Mouse (Mus musculus) gastrocnemius, postnatal 36 days (tissue): ENCODE results near the gene D10Wsu102e. TPM values are rescaled to one million over a fixed set of nuclear protein-coding genes. Genes with fewer than 3 reads are reported as not detected.

Experiments used
- DNase-seq, 2 experiments: peaks; one replicate each; pipeline ENCODE4 v3.0.0; 2022
- intact Hi-C: fragments of 180-260 bp; cut with DNase I; formaldehyde crosslinking; loops from one replicate; pipeline ENCODE4 v1.15.1; 2025
- long read RNA-seq, 2 experiments: library from polyadenylated mRNA; stranded (forward); transcript quantifications; one replicate each; pipeline ENCODE4 v2.0.0; 2021
- total RNA-seq, 2 experiments: library from RNA; stranded (reverse); gene quantifications; 2 replicates each; pipeline ENCODE4 v1.2.3; 2021

Gene D10Wsu102e
- total RNA-seq: under 1 TPM; 0.54 to 0.66 TPM
- long read RNA-seq, experiment 1, full-length matches to known transcripts: 1 of 1 reads
- long read RNA-seq, experiment 1, partial matches to known transcripts: 0 of 1 reads
- long read RNA-seq, experiment 1, other reads (novel, unspliced or antisense): 0 of 1 reads
- long read RNA-seq, experiment 2, full-length matches to known transcripts: 1 of 1 reads
- long read RNA-seq, experiment 2, partial matches to known transcripts: 0 of 1 reads
- long read RNA-seq, experiment 2, other reads (novel, unspliced or antisense): 0 of 1 reads

DNA sequence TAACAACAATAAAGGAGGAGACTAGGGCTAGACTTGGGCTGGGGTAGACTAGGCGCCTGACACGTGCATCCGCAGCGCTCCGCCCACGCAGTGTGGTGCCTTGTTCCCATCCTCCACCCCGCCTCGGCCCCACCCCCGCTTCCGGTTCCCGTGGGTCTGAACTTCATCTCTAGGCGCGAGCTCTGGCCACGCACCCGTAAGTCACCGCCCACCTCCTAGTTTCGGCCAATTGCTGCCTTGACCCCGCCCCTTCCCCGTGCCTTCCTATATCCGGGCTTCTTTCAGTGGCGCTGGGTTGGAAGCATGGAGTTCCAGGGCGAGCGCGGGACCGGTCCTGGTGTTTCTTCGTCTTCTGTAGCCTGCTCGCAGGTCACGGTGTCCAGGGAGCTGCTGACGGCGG lies at the start of gene D10Wsu102e:
TSS of gene D10Wsu102e (plus strand) at position 266 of the 400 bp plus-strand sequence.
- intact Hi-C loops: no loop called here
- peak; percentile 94 to 97 for DNase-seq

DNA sequence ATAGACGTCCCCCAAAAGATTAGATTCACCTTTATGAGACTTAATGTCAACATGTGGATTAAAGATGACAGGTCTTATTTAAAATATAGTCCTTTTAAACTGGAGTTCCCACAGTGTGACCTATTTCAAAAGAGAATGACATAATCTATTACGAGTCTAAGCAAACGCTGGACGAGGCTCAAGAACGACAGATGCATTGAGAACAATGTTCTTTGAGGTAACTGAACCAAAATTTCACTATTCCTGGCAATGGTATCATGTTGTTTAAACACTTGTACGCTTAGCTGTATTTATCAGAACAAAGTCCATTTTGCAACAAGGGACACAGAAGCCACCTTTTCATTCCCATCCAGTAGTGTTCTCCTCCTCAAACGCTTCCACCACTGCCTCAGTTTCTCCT lies 49.7 kb upstream of the D10Wsu102e start:
- intact Hi-C loops: no loop called here
- no peak for DNase-seq

DNA sequence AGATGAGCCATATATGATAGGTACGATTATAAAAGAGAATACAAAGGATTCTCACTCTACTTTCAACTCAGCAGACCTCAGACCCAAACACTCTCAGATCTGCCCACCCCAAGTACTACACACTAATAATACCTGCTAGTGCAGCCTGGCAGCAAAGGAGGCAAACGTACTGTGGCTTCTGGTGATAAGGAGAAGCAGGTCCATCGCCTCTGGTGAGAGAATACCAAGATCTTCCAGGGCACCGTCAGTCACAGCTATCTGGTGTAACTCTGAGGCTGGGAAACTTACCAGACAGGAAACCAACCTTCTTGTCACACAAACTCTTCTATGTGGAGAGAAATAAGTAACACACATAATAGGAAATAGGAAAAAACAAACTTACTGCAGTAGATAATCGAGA lies 47.0 kb upstream of the D10Wsu102e start:
- intact Hi-C loops: no loop called here
- DNase-seq: no peak

DNA sequence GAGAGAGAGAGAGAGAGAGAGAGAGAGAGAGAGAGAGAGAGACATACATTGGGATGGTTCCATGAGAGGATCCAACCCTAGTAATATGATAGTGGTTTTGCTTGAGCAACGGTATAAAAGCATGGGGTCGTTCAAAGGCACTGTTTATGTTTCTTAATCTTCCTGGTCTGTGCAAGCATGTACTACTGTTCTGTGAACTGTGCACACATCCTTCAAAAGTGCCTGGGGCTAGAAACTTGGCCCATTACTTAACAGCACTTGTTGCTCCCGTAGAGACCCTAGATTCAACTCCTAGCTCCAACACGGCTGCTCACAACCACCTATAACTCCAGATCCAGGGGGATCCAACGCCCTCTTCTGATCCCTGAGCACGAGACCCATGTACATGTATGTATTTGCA lies 39.6 kb upstream of the D10Wsu102e start:
- DNase-seq: no peak
- intact Hi-C loops: no loop called here

DNA sequence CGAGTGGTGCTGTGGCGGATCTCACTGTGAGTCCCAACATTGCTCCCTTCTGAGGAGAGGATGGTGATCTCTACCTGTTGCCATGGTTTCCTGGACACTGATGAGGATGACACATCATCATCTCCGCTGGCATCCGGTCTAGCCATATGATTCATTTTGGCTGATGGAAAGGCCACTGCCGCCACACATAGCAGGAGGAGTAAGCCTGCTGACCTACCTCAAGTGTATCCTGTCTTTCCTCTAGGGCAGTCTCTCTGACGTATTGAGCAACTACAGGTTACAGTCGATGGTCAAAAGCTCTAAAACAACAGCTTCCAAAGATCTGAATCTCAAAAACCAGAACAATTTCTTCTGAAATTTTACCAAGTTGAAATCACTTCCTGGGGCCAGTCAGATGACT lies 39.2 kb upstream of the D10Wsu102e start:
- intact Hi-C loops: no loop called here
- DNase-seq: no peak

DNA sequence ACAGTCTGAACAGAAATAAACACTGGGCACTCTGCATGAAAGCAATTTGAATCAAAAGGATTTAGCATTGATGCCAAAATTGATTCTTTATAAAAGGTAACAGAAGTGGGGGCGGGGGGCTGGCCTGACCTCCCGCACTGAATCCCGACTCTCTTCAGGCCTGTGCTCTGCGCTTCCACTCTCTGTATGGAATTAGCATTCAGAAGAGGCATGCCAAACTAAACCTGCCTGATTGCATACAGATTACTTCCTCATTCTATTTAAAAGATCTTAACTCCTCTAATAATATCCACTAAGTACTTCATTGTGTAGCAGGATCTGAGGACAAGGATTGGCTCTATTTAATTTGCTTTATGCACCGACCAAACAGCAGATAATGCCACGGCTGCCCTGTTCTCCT lies 38.5 kb upstream of the D10Wsu102e start:
- no peak for DNase-seq
- intact Hi-C loops: no loop called here

DNA sequence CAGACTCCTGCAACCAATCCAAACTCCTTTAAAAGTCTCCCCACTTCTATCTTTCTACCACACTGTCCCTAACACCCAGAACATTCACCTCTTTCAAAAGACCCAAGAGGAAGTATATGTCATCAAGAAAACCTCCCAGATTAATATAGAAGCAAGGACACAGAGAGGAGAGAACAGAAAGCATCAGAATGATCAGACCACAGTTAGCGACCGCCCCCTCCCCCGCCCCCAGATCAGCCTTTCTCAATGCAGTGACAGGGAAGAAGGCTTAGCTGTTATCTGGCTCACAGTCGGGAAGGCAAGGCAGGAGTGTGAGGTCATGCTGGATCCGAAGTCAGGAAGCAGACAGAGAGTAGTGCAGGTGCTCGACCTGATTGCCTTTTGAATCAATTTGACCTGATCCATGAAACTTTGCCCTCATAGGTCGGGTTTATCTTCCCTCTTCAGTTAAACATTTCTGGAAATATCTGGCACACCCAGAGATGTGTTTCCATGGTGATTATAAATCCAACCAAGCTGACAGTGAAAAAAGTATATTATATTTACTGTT lies 37.4 kb upstream of the D10Wsu102e start:
- DNase-seq: no peak
- intact Hi-C loops: no loop called here

DNA sequence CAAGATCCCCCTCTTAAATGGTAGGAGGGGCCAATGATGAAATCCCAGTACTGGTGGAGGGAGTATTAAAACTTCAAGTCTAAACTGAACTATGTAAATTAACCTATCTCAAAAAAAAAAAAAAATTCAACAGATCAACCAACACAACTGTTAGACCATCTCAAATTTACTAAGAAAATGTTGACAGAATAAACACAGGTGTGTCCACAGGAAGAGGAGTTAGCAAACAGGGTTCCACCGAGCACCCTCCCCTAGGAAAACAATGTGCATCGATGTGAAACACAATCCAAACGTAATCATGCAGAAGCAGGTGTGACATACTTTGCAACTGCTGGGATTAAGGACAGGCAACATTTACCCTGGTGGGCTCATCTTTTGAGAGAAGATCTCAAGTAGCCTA lies 35.1 kb upstream of the D10Wsu102e start:
- intact Hi-C loops: no loop called here

DNA sequence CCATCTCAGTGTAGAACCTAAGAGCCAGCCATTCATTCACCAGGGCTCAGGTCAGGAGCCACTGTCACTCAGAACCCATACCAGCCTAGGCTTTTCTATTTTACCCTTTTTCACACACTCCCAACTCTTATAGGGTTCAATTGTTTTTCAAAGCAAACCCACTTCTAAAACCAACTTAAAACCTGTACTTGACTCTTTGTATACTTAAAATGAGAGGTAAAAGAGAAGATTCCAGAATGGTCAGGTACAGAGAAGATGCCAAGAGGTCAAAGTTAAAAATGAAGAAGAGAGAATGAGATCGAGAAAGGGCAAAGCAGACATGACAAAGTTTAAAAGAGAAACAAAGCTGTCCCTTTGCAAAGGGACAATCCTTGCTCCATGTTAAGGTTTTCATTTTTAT lies 34.1 kb upstream of the D10Wsu102e start:
- intact Hi-C loops: no loop called here
- DNase-seq: no peak

More for the DNA sequence above, 35.1 kb upstream of the D10Wsu102e start:
- no peak for DNase-seq

DNA sequence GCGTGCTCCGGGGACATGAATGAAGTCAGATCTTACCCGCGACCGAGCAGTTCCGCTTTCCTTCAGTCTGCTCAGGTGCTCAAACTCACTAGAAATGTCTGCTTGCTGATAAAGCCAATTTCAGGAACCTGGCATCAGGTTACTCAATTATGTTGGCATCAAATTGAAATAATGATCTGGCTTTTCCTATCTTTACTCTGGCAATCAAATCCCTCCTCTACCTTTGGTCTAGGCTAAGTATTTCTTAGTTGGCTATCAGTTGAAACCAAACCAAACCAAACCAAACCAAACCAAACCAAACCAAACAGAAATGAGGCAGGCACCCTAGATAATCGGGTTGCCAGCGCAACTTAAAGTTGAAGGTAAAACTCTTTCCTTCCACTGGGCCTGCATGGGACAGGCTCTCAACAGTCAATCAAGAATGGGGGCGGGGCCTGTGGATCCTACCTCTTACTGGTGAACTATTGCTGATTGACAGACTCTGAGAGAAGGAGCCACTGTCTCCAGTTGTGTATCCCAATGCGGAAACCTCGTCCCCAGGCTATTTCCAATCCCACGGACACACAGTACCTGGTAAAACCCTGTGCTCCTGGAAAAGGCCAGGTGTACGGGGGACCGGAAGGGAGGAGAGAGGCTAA lies 33.3 kb upstream of the D10Wsu102e start:
- intact Hi-C loops: no loop called here
- DNase-seq: no peak

DNA sequence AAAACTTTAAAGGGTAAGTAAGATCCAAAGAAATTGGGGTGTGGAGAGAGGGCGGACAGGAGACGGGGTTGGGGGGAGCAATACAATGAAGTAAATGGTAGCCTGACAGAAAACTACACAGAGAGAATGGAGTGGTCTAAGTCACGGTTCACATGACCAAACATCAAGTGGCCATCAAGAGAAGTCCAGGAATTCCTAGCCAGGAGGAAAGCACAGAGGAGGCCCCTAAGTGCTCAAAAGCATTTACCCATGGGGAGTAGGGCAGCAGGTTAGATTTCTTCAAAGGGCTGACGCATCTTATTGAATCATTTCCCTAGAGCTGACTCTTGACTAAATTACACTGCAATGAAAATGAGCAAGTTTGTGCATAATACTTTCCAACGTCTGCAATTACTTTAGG lies 31.2 kb upstream of the D10Wsu102e start:
- no peak for DNase-seq
- intact Hi-C loops: no loop called here

DNA sequence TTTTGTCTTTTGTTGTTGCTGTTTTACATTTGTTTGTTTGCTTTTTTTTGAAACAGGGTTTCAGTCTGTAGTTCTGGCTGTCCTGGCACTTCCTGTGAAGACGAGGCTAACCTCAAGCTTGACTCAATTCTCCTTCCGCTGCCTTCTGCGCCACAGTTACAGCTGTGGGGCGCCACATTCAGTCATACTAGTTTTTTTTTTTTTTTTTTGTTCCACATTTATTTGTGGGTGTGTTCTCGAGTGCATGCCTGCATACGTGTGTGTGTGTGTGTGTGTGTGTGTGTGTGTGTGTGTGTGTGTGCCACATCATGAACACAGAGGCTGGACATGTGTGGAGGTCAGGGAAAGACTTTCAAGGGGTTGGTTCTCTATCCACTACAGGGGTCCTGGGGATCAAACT lies 29.7 kb upstream of the D10Wsu102e start:
- intact Hi-C loops: no loop called here
- no peak for DNase-seq

DNA sequence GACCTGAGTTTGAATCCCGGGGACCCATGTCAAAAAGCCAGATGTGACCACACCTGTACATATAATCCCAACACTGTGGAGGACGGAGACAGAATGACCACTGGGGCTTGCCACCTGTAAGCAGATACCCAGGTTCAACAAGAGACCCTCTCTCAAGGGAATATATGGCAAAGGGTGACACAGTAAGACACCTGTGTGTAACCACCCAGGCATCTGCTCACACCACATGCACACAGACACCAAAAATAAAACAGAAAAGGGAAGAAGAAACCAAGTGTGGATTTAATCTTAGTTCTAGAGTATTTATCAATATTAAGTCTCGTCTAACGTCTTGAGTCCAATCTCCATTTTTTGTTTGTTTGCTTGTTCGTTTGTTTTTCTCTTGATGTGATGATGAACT lies 28.2 kb upstream of the D10Wsu102e start:
- intact Hi-C loops: no loop called here
- DNase-seq: no peak

DNA sequence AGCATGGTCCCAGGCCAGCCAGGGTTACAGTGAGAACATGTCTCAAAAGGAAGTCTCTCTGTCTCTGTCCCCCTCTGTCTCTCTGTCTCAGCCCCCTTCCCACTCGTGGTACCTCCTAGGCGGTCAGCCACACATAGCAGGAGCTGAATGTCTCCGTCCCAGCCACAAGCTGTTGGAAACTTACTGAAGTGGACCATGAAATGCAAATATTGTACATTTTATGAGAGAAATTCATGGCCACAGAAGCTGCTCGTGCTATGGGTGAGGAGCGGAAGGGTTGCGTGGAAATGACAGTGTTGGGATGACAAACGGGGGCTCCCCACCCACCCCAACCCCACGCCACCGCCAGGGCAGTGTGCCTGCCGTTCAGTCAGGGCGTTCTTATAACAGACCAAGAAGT lies 27.4 kb upstream of the D10Wsu102e start:
- no peak for DNase-seq
- intact Hi-C loops: no loop called here

DNA sequence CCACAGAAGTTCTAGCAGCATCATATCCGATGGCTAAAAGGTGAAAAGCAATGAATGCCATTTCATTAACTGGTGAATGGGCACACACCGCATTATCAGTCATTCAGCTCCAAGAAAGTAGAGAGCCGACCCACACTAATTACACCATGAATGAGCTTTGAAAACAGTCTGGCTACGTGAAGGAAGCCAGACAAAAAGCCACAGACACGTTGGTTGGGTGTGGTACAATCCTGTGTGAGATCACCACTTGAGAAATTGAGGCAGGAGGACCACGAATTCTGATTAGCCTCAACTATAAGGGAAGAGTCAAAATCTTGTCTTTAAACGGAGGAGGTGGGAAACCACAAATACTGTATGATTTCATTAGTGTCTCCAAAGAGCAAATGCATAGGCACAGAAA lies 23.7 kb upstream of the D10Wsu102e start:
- no peak for DNase-seq
- intact Hi-C loops: no loop called here

DNA sequence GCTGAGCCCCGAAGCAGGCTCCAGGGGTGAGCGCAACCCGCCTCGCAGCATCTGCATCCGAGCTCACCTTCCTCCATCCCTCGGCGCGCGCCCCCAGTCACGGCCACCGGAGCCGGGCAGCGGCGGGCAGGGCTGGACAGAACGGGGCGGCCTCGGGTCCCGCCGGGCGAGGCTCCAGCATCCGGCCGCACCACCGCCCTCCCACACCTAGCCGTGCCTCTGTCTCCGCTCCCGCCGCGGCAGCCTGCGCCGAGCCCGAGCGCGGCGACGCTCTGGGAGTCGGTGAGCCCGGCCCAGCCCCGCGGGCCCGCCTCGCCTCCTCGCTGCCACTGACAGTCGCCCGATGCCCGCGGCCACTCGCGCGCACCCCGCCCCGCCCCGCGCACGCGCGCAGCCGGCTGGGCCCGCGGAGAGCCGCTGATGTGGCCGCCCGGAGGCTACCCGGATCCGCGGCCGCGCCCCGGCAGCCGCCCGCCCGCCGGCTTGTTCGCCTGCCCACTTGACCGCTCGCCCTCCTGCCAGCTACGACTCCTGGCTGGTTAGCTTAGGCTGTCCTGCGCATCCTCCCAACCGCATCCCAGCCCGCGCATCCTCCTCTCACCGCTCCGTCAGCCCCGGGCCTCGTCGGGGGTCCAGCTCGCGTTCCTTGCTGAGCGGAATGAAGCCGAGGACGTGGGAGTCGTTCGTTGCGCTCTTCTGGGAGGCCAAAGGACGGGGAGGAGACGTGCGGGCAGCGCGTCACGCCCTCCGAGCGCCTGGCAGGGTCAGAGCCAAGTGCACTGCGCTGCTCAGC lies 22.7 kb upstream of the D10Wsu102e start, which contains the start of gene Slc41a2:
TSS of gene Slc41a2 (minus strand) at position 724 of the 793 bp plus-strand sequence.
- DNase-seq: peak; percentile 49 to 64
- intact Hi-C loops: no loop called here

DNA sequence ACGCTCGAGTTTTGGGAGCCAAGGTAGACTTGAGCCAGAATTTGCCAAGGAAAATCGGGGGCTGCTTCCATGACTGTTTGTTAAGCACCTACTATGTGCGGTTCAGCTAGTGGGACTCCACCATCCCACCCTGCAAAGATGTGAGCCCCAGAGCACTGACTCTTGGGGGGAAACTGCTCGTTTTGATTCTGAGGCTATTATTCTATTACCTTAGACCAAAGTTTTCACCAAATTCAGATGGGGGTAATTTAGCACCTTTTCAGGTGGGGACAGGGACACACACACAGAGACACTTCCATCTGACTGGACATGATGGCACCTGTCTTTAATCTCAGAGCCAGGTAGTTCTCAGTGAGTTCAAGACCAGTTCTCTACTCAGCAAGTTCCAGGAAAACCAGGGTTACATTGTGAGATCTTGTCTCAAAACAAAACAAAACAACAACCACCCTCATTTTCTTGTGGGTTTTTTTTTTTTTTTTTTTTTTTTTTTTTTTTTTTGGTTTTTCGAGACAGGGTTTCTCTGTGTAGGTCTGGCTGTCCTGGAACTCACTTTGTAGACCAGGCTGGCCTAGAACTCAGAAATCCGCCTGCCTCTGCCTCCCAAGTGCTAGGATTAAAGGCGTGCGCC lies 21.9 kb upstream of the D10Wsu102e start:
- intact Hi-C loops: no loop called here
- DNase-seq: no peak

DNA sequence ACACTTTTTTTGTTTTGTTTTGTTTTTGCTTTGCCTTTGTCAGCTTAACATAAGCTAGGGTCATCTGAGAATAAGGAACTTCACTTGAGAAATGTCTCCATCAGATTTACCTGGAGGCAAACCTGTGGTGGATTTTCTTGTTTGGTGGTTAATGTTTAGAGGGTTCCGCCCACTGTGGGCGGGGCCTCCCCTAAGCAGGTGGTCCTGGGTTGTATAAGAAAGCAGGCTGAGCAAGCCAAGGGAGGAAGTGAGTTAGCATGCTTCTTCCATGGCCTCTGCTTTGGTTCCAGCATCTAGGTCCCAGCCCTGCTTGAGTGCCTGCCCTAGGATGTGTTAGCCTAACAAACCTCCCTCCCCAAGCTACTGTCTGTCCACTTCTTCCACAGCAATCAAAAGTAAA lies 18.8 kb upstream of the D10Wsu102e start:
- DNase-seq: no peak
- intact Hi-C loops: no loop called here

DNA sequence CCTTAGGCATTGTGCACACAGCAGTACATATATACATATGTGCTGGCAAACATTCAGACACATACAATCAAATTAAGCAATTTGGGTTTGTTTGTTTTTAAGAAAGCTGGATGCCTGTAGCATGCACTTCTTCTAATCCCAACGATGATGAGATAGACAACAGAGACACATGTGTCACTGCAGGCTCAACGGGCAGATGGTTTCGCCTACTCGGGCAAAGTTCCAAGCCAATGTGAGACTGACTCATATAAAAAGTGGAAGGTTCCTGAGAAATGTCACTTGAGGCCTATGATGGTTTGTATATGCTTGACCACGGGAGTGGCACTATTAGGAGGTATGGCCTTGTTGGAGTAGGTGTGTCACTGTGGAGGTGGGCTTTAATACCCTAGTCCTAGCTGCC lies 16.9 kb upstream of the D10Wsu102e start:
- no peak for DNase-seq
- intact Hi-C loops: no loop called here

DNA sequence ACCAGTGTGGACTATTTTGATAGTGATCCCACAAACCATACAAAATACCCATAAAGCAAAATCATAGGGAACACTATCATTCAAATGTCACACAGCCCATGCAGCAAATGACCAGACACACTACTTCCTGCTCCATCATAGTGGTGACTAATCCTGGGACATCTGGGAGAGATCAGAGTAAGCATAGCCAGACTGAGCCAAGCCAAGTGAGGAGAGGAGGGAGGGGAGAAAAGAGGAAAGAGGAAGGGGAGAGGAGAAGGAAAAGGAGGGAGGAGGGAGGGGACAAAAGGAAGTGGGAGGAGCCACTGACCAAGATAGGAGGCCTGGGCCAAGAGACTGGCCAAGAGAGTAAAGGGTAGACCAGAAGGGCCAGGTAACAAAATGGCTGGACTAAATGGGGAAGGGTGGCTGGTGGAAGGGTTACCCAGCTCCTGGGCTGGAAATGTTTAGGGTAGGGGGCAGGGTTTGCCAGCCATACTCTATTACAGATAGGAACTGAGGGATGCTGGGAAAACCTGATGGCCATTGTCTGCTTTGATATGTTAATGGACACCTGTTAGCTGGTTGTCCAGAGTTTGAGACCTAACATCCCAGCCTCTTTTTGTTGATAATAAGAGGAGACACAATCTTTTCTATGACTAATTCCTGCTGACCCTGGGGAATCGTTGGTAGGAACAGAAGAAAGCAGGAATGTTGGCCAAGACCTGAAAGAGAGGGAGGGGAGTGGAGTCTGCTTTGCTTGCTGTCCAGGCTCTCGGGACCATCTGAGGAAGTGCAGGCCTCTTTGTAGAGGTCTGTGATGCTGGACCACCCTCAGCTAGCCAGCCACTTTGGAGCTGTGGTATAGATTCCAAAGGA lies 16.0 kb upstream of the D10Wsu102e start:
- DNase-seq: no peak
- intact Hi-C loops: no loop called here
